Mouse (Mus musculus) hindbrain, embryonic 12.5 days (tissue): Measurements from ENCODE around the gene Pds5a. TPM values are rescaled to one million over a fixed set of nuclear protein-coding genes. Genes with fewer than 3 reads are reported as not detected.

ENCODE experiments used
- ATAC-seq: fragments of 200-750 bp; cut with Nextera tagmentation; 2 replicates; pipeline ENCODE4 v1.8.0; 2017; ENCODE audit warnings: moderate TSS enrichment; ENCODE audit not compliant: low FRiP score
- H3K27ac ChIP-seq: fragments of 300-500 bp; sonication (generic); 2 replicates; pipeline ENCODE4 v1.5.1; 2016; ENCODE audit warnings: mild to moderate bottlenecking
- H3K27me3 ChIP-seq: fragments of 300-500 bp; sonication (generic); 2 replicates; pipeline ENCODE4 v1.6.1; 2016; ENCODE audit warnings: mild to moderate bottlenecking
- H3K36me3 ChIP-seq: fragments of 300-500 bp; sonication (generic); 2 replicates; pipeline ENCODE4 v1.6.1; 2016; ENCODE audit warnings: mild to moderate bottlenecking
- H3K4me1 ChIP-seq: fragments of 300-500 bp; sonication (generic); 2 replicates; pipeline ENCODE4 v1.6.1; 2016
- H3K4me2 ChIP-seq: fragments of 300-500 bp; sonication (generic); replicated peaks from 2 replicates; pipeline ENCODE4 v1.6.1; 2016; ENCODE audit warnings: mild to moderate bottlenecking
- H3K4me3 ChIP-seq: fragments of 300-500 bp; sonication (generic); 2 replicates; pipeline ENCODE4 v1.5.1; 2016; ENCODE audit warnings: mild to moderate bottlenecking
- H3K9ac ChIP-seq: fragments of 300-500 bp; sonication (generic); 2 replicates; pipeline ENCODE4 v1.6.1; 2016; ENCODE audit warnings: mild to moderate bottlenecking, moderate library complexity
- H3K9me3 ChIP-seq: fragments of 300-500 bp; sonication (generic); replicated peaks from 2 replicates; pipeline ENCODE4 v1.6.1; 2016; ENCODE audit warnings: mild to moderate bottlenecking
- WGBS: fragments of 180-500 bp; shearing (Covaris S2); methylation state at CpG from one replicate; pipeline ENCODE4 v1.1.7; 2016; 5-methylcytosine and 5-hydroxymethylcytosine counted together
- polyA plus RNA-seq: library from polyadenylated mRNA; unstranded; fragments of >200 nt; fragmentation: Nextera tagmentation; extraction: Ambion mirVana; gene quantifications from 2 replicates; pipeline ENCODE4 v1.2.1, GENCODE M21; 2016

Pds5a gene
- polyA plus RNA-seq, 1 experiment from 2014 or later, result 109 TPM

- Histone ChIP-seq H3K4me2 (no peak overlapping the region), H3K4me1 (0 out of 2 replicates have a peak, but pooled peaks cover under 1% of the 10 kb centered on the region), H3K9ac (no peak overlapping the region), H3K4me3 (no peak overlapping the region), H3K27me3 (no peaks in the 10 kb centered on the region), H3K36me3 (0 out of 2 replicates have a peak, but pooled peaks cover 8% of the 10 kb centered on the region), H3K27ac (no peak overlapping the region), H3K9me3 (no peaks in the 10 kb centered on the region)
- WGBS, result 95% methylated on average over 3 of the region's 3 CpGs
- no peak for ATAC-seq
Measured at GRCm38 (mm10) chr5:65688806-65689205, 9.3 kb downstream of the Pds5a start.

GRCm38 (mm10) chr5:65686806-65687205, 11.3 kb downstream of the Pds5a start:
- WGBS, result 84% methylated on average over 3 of the region's 3 CpGs
- H3K27ac ChIP-seq, result no peak overlapping the region
- H3K4me2 ChIP-seq, result no peak overlapping the region
- H3K9ac ChIP-seq, result no peak overlapping the region
- H3K9me3 ChIP-seq, result no peaks in the 10 kb centered on the region
- H3K4me1 ChIP-seq, result no peaks in the 10 kb centered on the region
- no peak overlapping the region for H3K4me3 ChIP-seq
- no peak for ATAC-seq
- 0 out of 2 replicates have a peak, but pooled peaks cover 4% of the 10 kb centered on the region for H3K36me3 ChIP-seq
- H3K27me3 ChIP-seq, result no peaks in the 10 kb centered on the region

GRCm38 (mm10) chr5:65678826-65679225, 19.2 kb downstream of the Pds5a start:
- Histone ChIP-seq H3K36me3 (peaks cover 11% of the 10 kb centered on the region; the same call in 1 of the 2 replicates), H3K4me1 (no peaks in the 10 kb centered on the region), H3K9me3 (0 out of 2 replicates have a peak, but pooled peaks cover 4% of the 10 kb centered on the region), H3K27me3 (no peaks in the 10 kb centered on the region), H3K4me2 (no peak overlapping the region), H3K4me3 (no peak overlapping the region), H3K9ac (no peak overlapping the region), H3K27ac (no peak overlapping the region)
- no peak for ATAC-seq
- 96% methylated on average over 5 of the region's 5 CpGs for WGBS

GRCm38 (mm10) chr5:65672162-65672561, 25.9 kb downstream of the Pds5a start:
- ATAC-seq, result no peak
- peaks cover 13% of the 10 kb centered on the region; the same call in 1 of the 2 replicates for H3K36me3 ChIP-seq

GRCm38 (mm10) chr5:65667644-65668043, 30.4 kb downstream of the Pds5a start:
- Histone ChIP-seq H3K4me3 (no peak overlapping the region), H3K27ac (no peak overlapping the region), H3K9me3 (no peaks in the 10 kb centered on the region), H3K4me1 (no peaks in the 10 kb centered on the region), H3K36me3 (0 out of 2 replicates have a peak, but pooled peaks cover 8% of the 10 kb centered on the region), H3K9ac (no peak overlapping the region), H3K27me3 (no peaks in the 10 kb centered on the region), H3K4me2 (no peak overlapping the region)
- no peak for ATAC-seq
- 91% methylated on average over 3 of the region's 3 CpGs for WGBS

More at GRCm38 (mm10) chr5:65672162-65672561, 25.9 kb downstream of the Pds5a start:
- Histone ChIP-seq H3K4me1 (no peaks in the 10 kb centered on the region), H3K9ac (no peak overlapping the region), H3K9me3 (peaks cover 9% of the 10 kb centered on the region; the same call in 1 of the 2 replicates), H3K4me2 (no peak overlapping the region), H3K27me3 (no peaks in the 10 kb centered on the region), H3K27ac (no peak overlapping the region), H3K4me3 (no peak overlapping the region)

- Histone ChIP-seq H3K4me3 (no peak overlapping the region), H3K27me3 (no peaks in the 10 kb centered on the region), H3K27ac (no peak overlapping the region), H3K4me2 (no peak overlapping the region), H3K9me3 (no peaks in the 10 kb centered on the region), H3K4me1 (no peaks in the 10 kb centered on the region), H3K9ac (no peak overlapping the region), H3K36me3 (0 out of 2 replicates have a peak, but pooled peaks cover 9% of the 10 kb centered on the region)
- 93% methylated on average over 1 of the region's 1 CpGs for WGBS
- no peak for ATAC-seq
Measured at GRCm38 (mm10) chr5:65665370-65665769, 32.7 kb downstream of the Pds5a start.

- H3K27me3 ChIP-seq, result no peaks in the 10 kb centered on the region
- H3K36me3 ChIP-seq, result 0 out of 2 replicates have a peak, but pooled peaks cover 4% of the 10 kb centered on the region
- WGBS, result 97% methylated on average over 2 of the region's 2 CpGs
- no peak overlapping the region for H3K4me3 ChIP-seq
- no peaks in the 10 kb centered on the region for H3K4me1 ChIP-seq
- H3K9me3 ChIP-seq, result no peaks in the 10 kb centered on the region
- no peak overlapping the region for H3K4me2 ChIP-seq
- no peak for ATAC-seq
- no peak overlapping the region for H3K27ac ChIP-seq
- no peak overlapping the region for H3K9ac ChIP-seq
Measured at GRCm38 (mm10) chr5:65661958-65662357, 36.1 kb downstream of the Pds5a start.

- WGBS, result 98% methylated on average over 5 of the region's 5 CpGs
- Histone ChIP-seq H3K4me1 (no peaks in the 10 kb centered on the region), H3K9ac (no peak overlapping the region), H3K9me3 (no peaks in the 10 kb centered on the region), H3K4me3 (no peak overlapping the region), H3K27me3 (no peaks in the 10 kb centered on the region), H3K4me2 (no peak overlapping the region), H3K36me3 (peaks cover 39% of the 10 kb centered on the region), H3K27ac (no peak overlapping the region)
- no peak for ATAC-seq
Measured at GRCm38 (mm10) chr5:65653786-65654185, 44.3 kb downstream of the Pds5a start.

GRCm38 (mm10) chr5:65638896-65639295, 59.2 kb downstream of the Pds5a start:
- Histone ChIP-seq H3K27ac (no peak overlapping the region), H3K27me3 (no peaks in the 10 kb centered on the region), H3K9me3 (no peaks in the 10 kb centered on the region), H3K36me3 (peaks cover 52% of the 10 kb centered on the region), H3K4me2 (no peak overlapping the region), H3K9ac (no peak overlapping the region), H3K4me1 (no peaks in the 10 kb centered on the region), H3K4me3 (no peak overlapping the region)
- no peak for ATAC-seq
- 100% methylated on average over 1 of the region's 1 CpGs for WGBS

GRCm38 (mm10) chr5:65624340-65624739, 73.7 kb downstream of the Pds5a start:
- ATAC-seq, result no peak
- Histone ChIP-seq H3K4me3 (no peak overlapping the region), H3K4me1 (no peaks in the 10 kb centered on the region), H3K27ac (no peak overlapping the region), H3K27me3 (no peaks in the 10 kb centered on the region), H3K4me2 (no peak overlapping the region), H3K9me3 (no peaks in the 10 kb centered on the region), H3K36me3 (peaks cover 35% of the 10 kb centered on the region), H3K9ac (no peak overlapping the region)

GRCm38 (mm10) chr5:65613152-65613924, 84.7 kb downstream of the Pds5a start:
- ATAC-seq, result no peak
- H3K9me3 ChIP-seq, result no peaks in the 10 kb centered on the region
- no peak overlapping the region for H3K4me2 ChIP-seq
- 91% methylated on average over 9 of the region's 9 CpGs for WGBS
- H3K9ac ChIP-seq, result no peak overlapping the region
- no peak overlapping the region for H3K27ac ChIP-seq
- H3K36me3 ChIP-seq, result peaks cover 44% of the 10 kb centered on the region
- H3K4me3 ChIP-seq, result no peak overlapping the region
- H3K4me1 ChIP-seq, result no peaks in the 10 kb centered on the region
- no peaks in the 10 kb centered on the region for H3K27me3 ChIP-seq

GRCm38 (mm10) chr5:65610541-65610940, 87.5 kb downstream of the Pds5a start:
- no peak overlapping the region for H3K27ac ChIP-seq
- H3K9ac ChIP-seq, result no peak overlapping the region
- no peak overlapping the region for H3K4me3 ChIP-seq
- WGBS, result 83% methylated on average over 4 of the region's 4 CpGs
- no peaks in the 10 kb centered on the region for H3K9me3 ChIP-seq
- peaks cover 24% of the 10 kb centered on the region; the same call in 1 of the 2 replicates for H3K36me3 ChIP-seq
- no peak overlapping the region for H3K4me2 ChIP-seq
- ATAC-seq, result no peak
- no peaks in the 10 kb centered on the region for H3K27me3 ChIP-seq
- no peaks in the 10 kb centered on the region for H3K4me1 ChIP-seq

- 85% methylated on average over 5 of the region's 5 CpGs for WGBS
- H3K36me3 ChIP-seq, result peaks cover 17% of the 10 kb centered on the region; the same call in 1 of the 2 replicates
Measured at GRCm38 (mm10) chr5:65609769-65610168, 88.3 kb downstream of the Pds5a start.

More at GRCm38 (mm10) chr5:65609769-65610168, 88.3 kb downstream of the Pds5a start:
- Histone ChIP-seq H3K4me2 (no peak overlapping the region), H3K27me3 (no peaks in the 10 kb centered on the region), H3K27ac (no peak overlapping the region), H3K9me3 (no peaks in the 10 kb centered on the region), H3K9ac (no peak overlapping the region), H3K4me3 (no peak overlapping the region), H3K4me1 (no peaks in the 10 kb centered on the region)
- no peak for ATAC-seq
